Mouse (Mus musculus) Muller cell, postnatal 12 days (primary cell): ENCODE measurements around the gene Chgb.

Experiments used
- DNase-seq: peaks from one replicate; pipeline ENCODE4 v3.0.0-alpha.2; 2015; ENCODE audit errors: inconsistent ontology term

Chgb gene

DNA sequence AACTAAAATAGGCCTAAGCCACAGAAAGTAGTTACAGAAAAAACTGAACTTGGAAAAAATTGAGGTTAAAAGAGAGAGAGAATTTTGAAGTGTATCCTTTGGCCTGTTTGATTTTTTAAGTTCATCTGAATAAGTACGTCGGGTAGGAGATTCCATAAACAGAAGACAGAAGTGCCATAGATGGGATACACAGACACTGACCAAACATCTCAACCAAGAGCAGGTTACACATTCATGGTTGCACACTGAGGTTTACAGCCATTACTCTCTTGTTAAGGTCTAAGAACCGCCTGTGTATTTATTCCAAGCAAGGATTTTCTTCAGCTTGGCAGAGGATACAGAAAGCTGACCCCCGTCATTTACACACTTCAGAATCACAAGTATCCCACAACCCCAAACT lies at the start of gene Chgb:
Gene Chgb, plus strand, starts transcription at position 301 of the 400 bp plus-strand sequence.
- DNase-seq = peak; percentile 4

DNA sequence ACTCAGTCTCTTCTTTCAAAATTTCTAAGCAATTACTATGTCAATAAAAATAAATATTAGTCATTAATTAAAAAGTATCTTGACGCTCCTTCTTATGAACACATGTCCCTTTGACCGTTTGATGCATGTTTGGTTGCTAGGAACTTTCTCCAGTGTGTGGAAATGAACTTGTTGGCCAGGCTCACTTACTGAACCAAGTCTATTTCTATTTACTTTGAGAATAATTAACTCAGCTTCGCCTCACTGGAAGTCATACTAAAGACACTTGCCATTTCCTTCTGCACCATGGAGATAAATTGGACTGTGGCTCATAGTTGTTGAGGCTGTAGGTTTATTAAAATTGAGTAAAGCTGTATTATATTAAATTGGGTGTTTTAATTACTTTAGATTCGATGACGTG lies 48.1 kb upstream of the Chgb start:
- DNase-seq = no peak

GRCm38 (mm10) chr2:132733603-132734573 lies 47.2 kb upstream of the Chgb start:
- DNase-seq = no peak

DNA sequence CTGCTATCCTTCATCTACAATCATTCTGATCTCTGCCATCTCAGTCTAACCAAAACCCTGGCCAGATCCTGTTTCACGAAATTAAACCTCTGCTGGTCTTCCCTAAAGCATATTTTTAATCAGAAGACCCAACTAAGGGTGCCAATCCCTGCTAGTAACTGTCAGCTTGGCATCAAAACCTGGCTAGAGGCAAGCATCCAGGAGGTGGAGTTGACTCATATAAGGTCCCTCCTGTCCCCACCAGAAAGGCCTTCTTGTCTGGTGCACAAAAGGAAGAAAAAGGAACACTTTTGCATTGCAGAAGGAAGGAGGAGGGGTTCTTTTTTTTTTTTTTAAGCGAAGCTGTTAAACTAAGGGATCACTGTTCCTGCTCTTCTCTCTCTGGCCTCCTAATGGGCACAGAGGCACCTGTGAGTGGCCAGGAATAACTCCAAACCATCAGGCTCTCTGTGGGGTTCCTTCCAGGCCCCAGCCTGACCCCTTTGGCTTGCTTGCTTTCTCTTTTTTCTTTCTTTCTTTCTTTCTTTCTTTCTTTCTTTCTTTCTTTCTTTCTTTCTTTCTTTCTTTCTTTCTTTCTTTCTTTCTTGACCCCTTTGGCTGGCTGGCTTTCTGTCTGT lies 42.2 kb upstream of the Chgb start:
- DNase-seq = peak; percentile 19

- peak; percentile 67 for DNase-seq
Measured at GRCm38 (mm10) chr2:132741862-132742347, 39.2 kb upstream of the Chgb start.

DNA sequence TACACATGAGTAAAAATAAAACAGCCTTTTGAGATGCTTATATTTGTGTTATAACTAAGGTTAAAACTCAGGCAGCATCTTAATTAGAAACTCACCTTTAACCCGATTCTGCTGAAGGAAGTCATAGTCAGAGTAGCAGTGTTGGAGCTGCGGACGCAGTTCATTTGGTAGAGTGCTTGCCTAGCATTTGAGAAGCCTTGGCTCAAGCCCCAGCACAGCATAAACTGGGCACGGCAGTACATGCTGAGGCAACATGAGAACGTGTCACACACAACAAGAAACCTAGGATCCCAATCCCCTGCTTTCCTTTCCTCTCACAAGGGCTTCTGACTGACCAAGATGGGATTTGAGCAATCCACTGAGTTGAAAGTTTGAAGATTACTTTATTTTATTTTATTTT lies 36.2 kb upstream of the Chgb start:
- DNase-seq = no peak

- no peak for DNase-seq
Measured at GRCm38 (mm10) chr2:132746108-132746507, 35.0 kb upstream of the Chgb start.

GRCm38 (mm10) chr2:132750726-132751125 lies 30.4 kb upstream of the Chgb start:
- no peak for DNase-seq

GRCm38 (mm10) chr2:132751141-132752066 lies 29.7 kb upstream of the Chgb start:
- peak; percentile 91 for DNase-seq

DNA sequence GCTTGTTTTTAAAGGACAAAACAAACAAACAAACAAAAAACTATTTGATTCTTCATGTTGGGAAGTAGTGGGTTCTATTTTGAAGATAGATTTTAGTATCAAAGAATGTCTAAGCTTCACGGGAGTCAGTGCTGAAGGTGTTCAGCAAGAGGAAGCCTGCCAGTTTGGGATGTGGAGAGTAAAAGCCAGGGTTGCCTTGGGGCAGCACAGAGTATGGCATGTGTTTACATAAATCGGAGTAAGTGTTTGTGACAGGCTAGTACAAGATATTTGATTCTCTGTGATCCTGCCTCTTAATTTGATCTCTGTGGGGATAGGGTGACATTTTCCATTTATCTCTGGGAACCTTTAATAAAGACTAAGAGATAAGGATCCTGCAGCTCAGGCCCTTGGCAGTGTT lies 28.7 kb upstream of the Chgb start:
- DNase-seq = no peak

DNA sequence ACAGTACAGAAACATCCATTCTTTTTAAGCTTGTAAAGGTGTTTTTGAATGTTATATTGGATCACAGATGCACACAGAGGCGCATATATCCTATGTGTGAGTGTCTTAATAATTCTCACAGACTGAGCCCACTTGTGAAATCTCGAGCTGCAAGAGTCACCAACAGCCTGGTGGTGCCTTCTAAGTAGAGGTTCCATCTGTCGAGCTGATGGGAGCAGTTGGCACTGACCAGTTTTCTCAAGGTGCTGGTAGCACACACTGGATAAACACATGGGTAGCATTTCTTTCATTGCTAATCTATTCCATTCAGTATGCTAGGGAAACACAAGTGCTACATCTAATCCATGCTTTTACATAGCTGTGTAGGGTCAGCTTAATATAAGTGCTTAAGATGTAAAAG lies 27.9 kb upstream of the Chgb start:
- no peak for DNase-seq

- no peak for DNase-seq
Measured at GRCm38 (mm10) chr2:132757911-132758310, 23.2 kb upstream of the Chgb start.

- peak; percentile 56 for DNase-seq
Measured at GRCm38 (mm10) chr2:132770822-132771221, 10.3 kb upstream of the Chgb start.

GRCm38 (mm10) chr2:132781439-132782068 lies 476 bp downstream of the Chgb start:
- peak; percentile 95 for DNase-seq

GRCm38 (mm10) chr2:132784039-132784438 lies 3.0 kb downstream of the Chgb start:
- DNase-seq = no peak

GRCm38 (mm10) chr2:132793441-132794203 lies 12.5 kb downstream of the Chgb start:
- no peak for DNase-seq

DNA sequence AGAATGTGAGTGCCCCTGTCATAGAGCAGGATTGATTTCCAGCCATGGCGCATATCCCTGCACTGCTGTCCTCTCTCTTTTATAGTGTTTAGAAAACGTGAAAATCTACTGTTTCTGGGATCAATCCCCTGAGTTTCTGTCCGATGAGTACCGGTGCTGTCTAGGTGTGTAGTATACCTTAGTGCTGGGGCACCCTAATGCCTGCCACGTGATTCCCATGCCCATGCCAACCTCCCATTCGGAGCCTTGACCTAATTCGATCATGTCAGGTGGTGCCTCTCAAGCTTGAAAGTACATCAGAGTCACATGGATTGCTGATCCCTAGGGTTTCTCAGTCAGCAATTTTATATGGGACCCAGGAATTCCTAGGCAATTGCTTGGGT lies 13.1 kb downstream of the Chgb start:
- no peak for DNase-seq

DNA sequence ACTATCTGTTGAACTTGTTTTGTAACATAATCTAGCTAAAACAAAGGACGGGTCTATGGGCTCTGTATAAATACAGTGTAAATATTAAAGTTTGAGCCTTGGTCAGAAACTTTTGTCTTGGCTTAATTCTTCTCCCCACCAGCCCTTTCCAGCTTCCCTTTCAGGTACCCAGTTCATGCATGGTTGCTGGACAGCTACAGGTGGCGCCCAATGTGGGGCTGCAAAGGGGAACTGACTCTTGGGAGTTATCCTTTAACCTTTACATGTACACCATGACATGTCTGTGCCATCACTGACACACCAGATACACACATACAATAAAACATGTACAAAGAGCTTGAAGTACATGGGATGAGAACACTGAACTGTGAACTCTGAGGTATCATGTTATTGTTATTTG lies 21.9 kb downstream of the Chgb start:
- DNase-seq = no peak

DNA sequence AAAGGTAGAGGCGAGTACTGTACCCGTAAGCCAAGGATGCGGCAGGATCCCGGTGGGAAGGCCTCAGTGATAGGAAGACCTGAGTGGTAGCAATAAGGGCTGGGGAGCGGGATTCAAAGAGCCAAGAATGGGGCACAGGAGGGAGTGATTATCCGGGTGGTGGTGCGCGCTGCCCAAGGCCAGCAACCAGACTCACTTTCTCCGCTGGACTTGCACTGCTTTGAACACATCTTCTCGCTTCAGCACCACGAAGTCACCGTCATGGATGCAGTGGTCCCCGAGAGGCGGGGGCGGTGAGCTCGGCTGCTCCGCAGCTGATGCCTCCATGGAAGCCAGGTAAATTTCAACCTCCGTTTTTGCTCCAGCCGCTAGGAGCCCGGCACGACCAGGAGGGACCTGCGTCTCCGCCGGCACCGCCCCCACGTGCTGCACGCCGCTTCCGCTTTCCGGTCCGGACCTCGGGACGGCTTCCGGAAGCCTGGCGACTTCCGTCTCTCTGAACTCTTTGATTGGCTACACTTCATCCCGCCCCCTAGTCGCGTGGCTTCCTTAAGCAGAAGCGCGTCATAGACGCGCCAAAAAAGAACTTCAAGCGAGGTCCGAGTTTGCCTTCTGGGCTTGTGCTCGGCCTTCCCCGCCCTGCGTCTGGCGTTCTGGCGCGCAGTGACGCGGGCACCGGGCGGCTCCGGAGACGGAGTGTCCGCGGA lies 34.7 kb downstream of the Chgb start, which contains the start of the genes Trmt6 and Mcm8:
Gene Trmt6, minus strand, starts transcription at position 448 of the 707 bp plus-strand sequence.
Gene Mcm8, plus strand, starts transcription at position 534 of the 707 bp plus-strand sequence.
- DNase-seq = peak; percentile 97

DNA sequence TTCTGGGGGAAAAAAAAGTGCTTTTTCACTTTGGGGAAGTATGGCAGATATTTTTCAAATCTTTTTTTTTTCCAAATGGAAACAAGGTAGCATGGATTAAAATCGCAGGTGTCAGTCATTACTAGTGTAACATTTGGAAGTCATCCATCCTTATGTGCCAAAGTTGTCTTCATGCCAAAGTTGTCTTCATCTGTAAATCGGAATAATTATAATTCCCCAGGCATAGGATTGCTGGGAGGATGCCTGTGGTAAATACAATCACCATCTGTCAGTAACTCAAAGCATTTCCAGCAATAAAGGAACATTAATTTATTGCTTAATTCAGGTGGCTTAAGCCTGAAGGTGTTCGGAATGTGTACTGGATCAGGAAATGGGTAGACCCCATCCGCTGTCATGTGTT lies 60.0 kb downstream of the Chgb start:
- DNase-seq = no peak
